Mouse (Mus musculus) bone marrow, adult 2 months (tissue): ENCODE data around the gene Ctnnbip1.

Source experiments
- CTCF ChIP-seq: fragments of 200-500 bp; IDR thresholded peaks from 2 replicates; pipeline ENCODE4 v1.5.1; 2011; ENCODE audit warnings: low read length, control low read depth; ENCODE audit not compliant: control insufficient read depth, insufficient read depth
- POLR2A ChIP-seq: fragments of 200-500 bp; IDR thresholded peaks from 2 replicates; pipeline ENCODE4 v1.6.1; 2011; ENCODE audit warnings: low read depth, mild to moderate bottlenecking, control low read depth, low read length, borderline replicate concordance; ENCODE audit not compliant: control insufficient read depth

- TF ChIP-seq CTCF, result no peak
- TF ChIP-seq POLR2A, result no peak
Observed at GRCm38 (mm10) chr4:149599549-149599948, 81.5 kb downstream of the Ctnnbip1 start.
